Mouse (Mus musculus) heart, adult 18-20 months (tissue): Measurements from ENCODE around the gene Plcb4. TPM values are rescaled to one million over a fixed set of nuclear protein-coding genes. Genes with fewer than 3 reads are reported as not detected.
A peak's percentile ranks its signal among the peaks of the same experiment; 100 is the strongest.
"Not testable (repeated sequence)": the region's sequence is repeated elsewhere in the genome, so short reads cannot be mapped to it uniquely, and the experiment has no call there.

Experiments
- DNase-seq, 2 experiments: peaks; one replicate each; pipeline ENCODE4 v3.0.0; 2021 to 2022; ENCODE audit warnings: mixed read lengths in 1 of 2
- total RNA-seq, 2 experiments: library from RNA; stranded (reverse); gene quantifications; 2 replicates each; pipeline ENCODE4 v1.2.3; 2021

Gene Plcb4
- total RNA-seq, 2 experiments from 2014 or later: 49.1 to 58.5 TPM

- DNase-seq: no peak
Measured at GRCm38 (mm10) chr2:135891097-135891496, 232.3 kb downstream of the Plcb4 start.

- DNase-seq: no peak
Measured at GRCm38 (mm10) chr2:135891686-135892085, 232.9 kb downstream of the Plcb4 start.

GRCm38 (mm10) chr2:135894582-135894981, 235.8 kb downstream of the Plcb4 start:
- DNase-seq: no peak

- DNase-seq: no peak
Measured at GRCm38 (mm10) chr2:135898025-135898424, 239.2 kb downstream of the Plcb4 start.

GRCm38 (mm10) chr2:135899931-135900330, 241.1 kb downstream of the Plcb4 start:
- DNase-seq: not testable (repeated sequence)

GRCm38 (mm10) chr2:135901015-135901414, 242.2 kb downstream of the Plcb4 start:
- DNase-seq: no peak

- DNase-seq: no peak
Measured at GRCm38 (mm10) chr2:135904262-135904661, 245.5 kb downstream of the Plcb4 start.

- DNase-seq: no peak
Measured at GRCm38 (mm10) chr2:135904791-135905190, 246.0 kb downstream of the Plcb4 start.

GRCm38 (mm10) chr2:135914343-135915261, 255.8 kb downstream of the Plcb4 start:
- DNase-seq: no peak

- peak; percentile 38 to 54 for DNase-seq
Measured at GRCm38 (mm10) chr2:135915928-135916327, 257.1 kb downstream of the Plcb4 start.

GRCm38 (mm10) chr2:135917000-135917399, 258.2 kb downstream of the Plcb4 start:
- peak in 1 of 2 experiments; percentile 33 for DNase-seq

GRCm38 (mm10) chr2:135918116-135918515, 259.3 kb downstream of the Plcb4 start:
- DNase-seq: no peak

- peak; percentile 28 to 29 for DNase-seq
Measured at GRCm38 (mm10) chr2:135919641-135920040, 260.8 kb downstream of the Plcb4 start.

- DNase-seq: peak; percentile 78 to 84
Measured at GRCm38 (mm10) chr2:135926660-135927343, 268.0 kb downstream of the Plcb4 start.

- no peak for DNase-seq
Measured at GRCm38 (mm10) chr2:135929021-135929720, 270.4 kb downstream of the Plcb4 start.

GRCm38 (mm10) chr2:135930696-135931095, 271.9 kb downstream of the Plcb4 start:
- no peak for DNase-seq

GRCm38 (mm10) chr2:135932569-135932968, 273.8 kb downstream of the Plcb4 start:
- no peak for DNase-seq

- DNase-seq: no peak
Measured at GRCm38 (mm10) chr2:135936376-135936775, 277.6 kb downstream of the Plcb4 start.

GRCm38 (mm10) chr2:135937646-135938045, 278.8 kb downstream of the Plcb4 start:
- no peak for DNase-seq

GRCm38 (mm10) chr2:135939933-135940332, 281.1 kb downstream of the Plcb4 start:
- DNase-seq: no peak

- DNase-seq: no peak
Measured at GRCm38 (mm10) chr2:135947839-135948238, 289.0 kb downstream of the Plcb4 start.

GRCm38 (mm10) chr2:135954760-135955548, 296.1 kb downstream of the Plcb4 start:
- DNase-seq: peak in 1 of 2 experiments; percentile 21
